Comparison of ENCODE assay signal across 9 mouse cellular contexts in the genomic region with DNA sequence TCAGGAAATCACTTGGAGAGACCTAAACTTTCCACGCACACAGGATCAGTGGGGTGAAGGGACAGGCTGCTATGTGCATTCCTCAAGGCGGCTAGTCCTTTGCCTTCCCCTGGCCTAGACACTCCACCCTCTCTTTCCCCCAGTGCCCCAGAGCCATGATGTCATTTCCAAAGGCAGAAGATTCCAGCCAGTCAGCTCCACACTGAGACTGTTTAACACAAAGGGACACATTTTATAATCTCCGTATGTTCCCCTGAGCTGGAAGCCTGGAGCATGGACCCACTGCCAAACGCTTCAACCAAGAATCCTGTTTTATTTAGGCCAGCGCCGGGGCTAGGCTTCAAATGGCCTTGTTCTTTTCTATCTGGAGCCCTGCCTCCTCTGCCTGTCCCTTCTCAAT.
DNase-seq lines count a peak whose midpoint lies in the region; ATAC-seq and TF ChIP-seq lines count a peak whose summit lies in the region.
"Had no signal": no experiment of that assay in that cellular context is flagged by ENCODE, and none has a peak within 500 bp of the region (broad histone marks: within the 10 kb centered on the region; RNA-seq: fewer than 3 reads in every experiment).

No protein-coding gene starts in this region.

- 77% methylated on average over 6 of the region's 6 CpGs for WGBS in embryonic facial prominence, embryonic 12.5 days
- 84% methylated on average over 6 of the region's 6 CpGs for WGBS in embryonic facial prominence, embryonic 10.5 days
- WGBS in limb, embryonic 14.5 days = 59% methylated on average over 6 of the region's 6 CpGs
- 60% methylated on average over 6 of the region's 6 CpGs for WGBS in intestine, embryonic 15.5 days

- TF ChIP-seq POLR2A in limb, embryonic 14.5 days (IDR thresholded peaks at IDR 0.05; ENCODE audit: borderline replicate concordance, extremely low read depth, insufficient read depth, insufficient read length) = no peak

- no peak for ATAC-seq in embryonic facial prominence, embryonic 12.5 days (ENCODE audit: insufficient number of reproducible peaks, insufficient read depth, low FRiP score, low TSS enrichment)
- peak; percentile 40; the same call in 1 of the 2 replicates for ATAC-seq in limb, embryonic 14.5 days (ENCODE audit: low FRiP score, low read depth)
- ATAC-seq in intestine, embryonic 15.5 days = no peak
- ATAC-seq: inflammation-experienced regulatory T-cells, adult 6 months had no signal

- no peak overlapping the region for H3K4me2 ChIP-seq in embryonic facial prominence, embryonic 12.5 days (replicated peaks)
- H3K4me2 ChIP-seq in limb, embryonic 14.5 days (replicated peaks; ENCODE audit: low read depth, low read length, severe bottlenecking) = no peak overlapping the region
- H3K4me2 ChIP-seq in intestine, embryonic 15.5 days (replicated peaks) = no peak overlapping the region

- DNase-seq in embryonic facial prominence, embryonic 10.5 days (ENCODE audit: low spot score) = no peak
- peak; percentile 30 for DNase-seq in lung, postnatal 10 days
- no peak for DNase-seq in lung, postnatal 36 days
- DNase-seq in heart, adult 8-10 months (ENCODE audit: low spot score) = peak; percentile 27
- no peak for DNase-seq in limb, embryonic 14.5 days (ENCODE audit: low spot score)
- DNase-seq in thymus, postnatal 25 days = no peak

- peak overlapping the region; percentile 17; the same call in 1 of the 2 replicates for H3K27ac ChIP-seq in embryonic facial prominence, embryonic 12.5 days
- no peak overlapping the region for H3K27ac ChIP-seq in embryonic facial prominence, embryonic 10.5 days (replicated peaks)
- peak overlapping the region; percentile 65 for H3K27ac ChIP-seq in limb, embryonic 14.5 days (replicated peaks; ENCODE audit: low read depth, low read length)
- no peak overlapping the region for H3K27ac ChIP-seq in intestine, embryonic 15.5 days

- peaks cover 5% of the 10 kb centered on the region; the same call in 1 of the 2 replicates for H3K4me1 ChIP-seq in embryonic facial prominence, embryonic 12.5 days
- H3K4me1 ChIP-seq in embryonic facial prominence, embryonic 10.5 days = peaks cover 15% of the 10 kb centered on the region
- H3K4me1 ChIP-seq in limb, embryonic 14.5 days (ENCODE audit: control insufficient read depth, insufficient read depth, low read length) = peaks cover 22% of the 10 kb centered on the region
- H3K4me1 ChIP-seq in intestine, embryonic 15.5 days (replicated peaks) = 0 out of 2 replicates have a peak, but pooled peaks cover 3% of the 10 kb centered on the region

- no peaks in the 10 kb centered on the region for H3K27me3 ChIP-seq in embryonic facial prominence, embryonic 12.5 days
- no peaks in the 10 kb centered on the region for H3K27me3 ChIP-seq in embryonic facial prominence, embryonic 10.5 days (replicated peaks; ENCODE audit: low read depth, poor library complexity, severe bottlenecking)
- H3K27me3 ChIP-seq in limb, embryonic 14.5 days (ENCODE audit: control insufficient read depth, insufficient read depth, low read length) = no peaks in the 10 kb centered on the region
- H3K27me3 ChIP-seq in intestine, embryonic 15.5 days (replicated peaks) = no peaks in the 10 kb centered on the region

- H3K9ac ChIP-seq in embryonic facial prominence, embryonic 12.5 days = no peak overlapping the region
- no peak overlapping the region; the same call in 1 of the 2 replicates for H3K9ac ChIP-seq in limb, embryonic 14.5 days (ENCODE audit: low read depth, low read length, severe bottlenecking)
- no peak overlapping the region for H3K9ac ChIP-seq in intestine, embryonic 15.5 days

- H3K36me3 ChIP-seq in embryonic facial prominence, embryonic 12.5 days = peaks cover 11% of the 10 kb centered on the region; the same call in 1 of the 2 replicates
- peaks cover 60% of the 10 kb centered on the region for H3K36me3 ChIP-seq in embryonic facial prominence, embryonic 10.5 days (replicated peaks)
- 0 out of 2 replicates have a peak, but pooled peaks cover 4% of the 10 kb centered on the region for H3K36me3 ChIP-seq in limb, embryonic 14.5 days (ENCODE audit: control insufficient read depth, insufficient read depth, low read length)
- H3K36me3 ChIP-seq in intestine, embryonic 15.5 days = no peaks in the 10 kb centered on the region

- no peaks in the 10 kb centered on the region for H3K9me3 ChIP-seq in embryonic facial prominence, embryonic 12.5 days
- H3K9me3 ChIP-seq in embryonic facial prominence, embryonic 10.5 days = no peaks in the 10 kb centered on the region
- H3K9me3 ChIP-seq in limb, embryonic 14.5 days (ENCODE audit: control insufficient read depth, low read length) = no peaks in the 10 kb centered on the region
- no peaks in the 10 kb centered on the region for H3K9me3 ChIP-seq in intestine, embryonic 15.5 days

- H3K4me3 ChIP-seq in embryonic facial prominence, embryonic 12.5 days = no peak overlapping the region
- no peak overlapping the region for H3K4me3 ChIP-seq in embryonic facial prominence, embryonic 10.5 days
- no peak overlapping the region for H3K4me3 ChIP-seq in limb, embryonic 14.5 days (replicated peaks; ENCODE audit: low read length)
- H3K4me3 ChIP-seq in intestine, embryonic 15.5 days (replicated peaks) = no peak overlapping the region

Comparison
In these comparisons a context has a peak if more than half of its experiments do, and no peak if none do; other contexts are left out.
1. H3K27ac ChIP-seq: peak in embryonic facial prominence, embryonic 12.5 days (single experiment) and limb, embryonic 14.5 days (single experiment); none in embryonic facial prominence, embryonic 10.5 days (single experiment) and intestine, embryonic 15.5 days (single experiment).
2. DNase-seq: peak in lung, postnatal 10 days (single experiment) and heart, adult 8-10 months (single experiment); none in embryonic facial prominence, embryonic 10.5 days (single experiment), lung, postnatal 36 days (single experiment), limb, embryonic 14.5 days (single experiment) and thymus, postnatal 25 days (single experiment).